Mouse (Mus musculus): ENCODE data around the gene Sos1.

The Sos1 gene

DNA sequence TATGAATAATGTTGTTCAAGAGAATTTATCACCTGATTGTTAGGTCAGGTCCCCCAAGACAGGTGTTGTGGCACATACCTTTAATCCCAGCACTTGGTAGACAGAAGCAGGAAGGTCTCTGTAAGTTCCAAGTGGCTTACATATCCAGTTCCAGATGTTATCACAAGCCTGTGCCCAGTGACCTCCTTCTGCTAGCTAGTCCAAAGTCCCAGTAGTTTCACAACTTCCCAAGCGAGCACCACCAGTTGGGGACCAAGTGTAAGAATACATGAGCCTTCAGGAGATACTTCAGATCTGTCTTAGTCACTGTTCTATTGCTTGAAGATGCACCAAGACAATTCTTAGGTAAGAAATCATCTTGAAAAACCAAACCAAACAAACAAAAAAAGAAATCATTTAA lies 13.6 kb upstream of the Sos1 start:
- DNase-seq (ENCODE audit: low spot score in 2 of 2), result no peak

DNA sequence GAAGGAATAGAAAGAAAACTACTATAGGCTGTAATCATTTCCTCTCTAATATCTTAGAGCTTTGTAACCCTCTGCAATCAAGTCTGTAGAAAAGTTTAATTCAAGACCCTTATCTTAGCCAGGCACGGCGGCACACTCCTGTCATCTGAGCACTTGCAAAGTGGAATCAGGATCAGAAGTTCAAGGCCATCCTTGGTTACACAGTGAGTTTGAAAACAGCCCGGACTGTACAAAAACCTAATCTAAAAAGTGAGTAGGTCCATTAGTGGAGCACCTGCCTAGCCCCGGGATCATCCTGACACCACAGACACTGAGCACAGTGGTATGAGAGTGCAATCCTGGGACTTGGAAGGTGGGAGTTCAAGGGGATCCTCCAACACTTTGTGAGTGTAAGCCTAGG lies 12.6 kb upstream of the Sos1 start:
- DNase-seq (ENCODE audit: low spot score in 2 of 2), result no peak

DNA sequence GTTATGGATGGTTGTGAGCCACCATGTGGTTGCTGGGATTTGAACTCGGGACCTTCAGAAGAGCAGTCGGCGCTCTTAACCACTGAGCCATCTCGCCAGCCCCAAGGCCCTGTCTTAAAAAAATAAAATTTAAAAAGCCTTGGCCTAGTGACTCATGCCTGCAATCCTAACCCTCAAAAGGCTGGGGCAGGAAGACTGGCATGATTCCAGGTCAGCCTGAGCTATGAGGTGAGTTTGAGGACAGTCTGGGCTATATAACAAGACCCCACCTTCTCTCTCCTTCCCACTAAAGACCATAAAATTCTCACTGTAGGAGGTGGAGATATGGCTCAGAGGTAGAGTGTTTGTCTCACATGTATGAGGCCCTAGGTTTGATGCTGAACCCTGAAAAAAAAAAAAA lies 12.0 kb upstream of the Sos1 start:
- DNase-seq (ENCODE audit: low spot score in 2 of 2), result no peak

DNA sequence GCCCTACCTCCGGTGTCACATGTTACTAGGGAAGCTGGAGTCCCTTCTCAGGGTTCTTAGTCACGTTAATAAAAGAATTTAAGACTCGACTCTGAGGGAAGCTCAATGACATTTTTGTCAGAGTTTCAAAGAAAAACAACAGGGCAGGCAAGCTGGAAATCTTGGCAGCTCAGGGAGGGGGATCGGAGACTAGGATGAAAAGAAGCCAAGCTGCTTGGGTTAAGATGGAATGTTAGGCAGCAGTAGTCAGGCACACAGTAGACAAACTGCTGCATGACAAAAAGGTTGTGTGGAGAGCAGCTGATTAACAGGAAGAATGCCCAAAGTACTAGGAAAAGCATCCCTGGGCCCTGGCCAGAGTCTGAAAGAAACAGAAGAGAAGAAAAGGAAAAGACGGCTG lies 9.9 kb upstream of the Sos1 start:
- no peak for DNase-seq (ENCODE audit: low spot score in 2 of 2)

DNA sequence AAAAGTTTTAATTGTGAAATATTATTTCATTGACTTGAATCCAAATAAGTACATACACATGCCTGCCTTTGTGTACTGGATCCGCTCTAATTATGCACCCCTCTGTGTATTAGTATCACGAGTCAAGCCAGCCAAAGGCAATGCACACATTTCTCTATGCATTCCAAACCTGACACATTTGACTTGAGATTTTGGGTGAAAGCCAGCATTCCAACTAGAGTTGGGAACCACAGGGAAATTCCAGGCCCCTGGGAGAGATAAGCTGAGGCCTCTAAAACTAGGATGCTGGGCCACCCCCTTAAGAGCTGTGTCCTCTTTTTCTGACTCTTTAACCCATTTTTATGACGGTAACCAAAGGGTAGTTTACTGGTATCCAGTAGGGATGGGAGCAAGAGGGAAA lies 8.7 kb upstream of the Sos1 start:
- no peak for DNase-seq (ENCODE audit: low spot score in 2 of 2)

DNA sequence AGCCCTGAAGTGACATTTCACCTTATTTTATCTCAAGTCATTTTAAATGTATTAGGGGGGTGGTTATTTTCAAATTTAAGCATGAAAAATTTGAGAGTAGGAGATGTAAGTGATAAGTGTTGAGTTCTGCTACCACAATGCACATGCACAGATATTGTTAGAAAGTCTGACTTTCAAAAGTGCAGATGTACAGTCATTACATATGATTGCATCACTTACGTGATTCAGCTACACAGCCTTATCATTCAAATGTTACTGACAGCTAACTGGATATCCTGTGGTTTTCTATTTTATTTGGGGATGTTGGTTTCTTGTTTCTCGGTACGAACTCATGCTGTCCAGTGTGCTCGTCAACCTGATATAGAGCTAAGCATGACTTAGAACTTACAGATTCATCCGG lies 4.9 kb upstream of the Sos1 start:
- DNase-seq (ENCODE audit: low spot score in 2 of 2), result no peak

DNA sequence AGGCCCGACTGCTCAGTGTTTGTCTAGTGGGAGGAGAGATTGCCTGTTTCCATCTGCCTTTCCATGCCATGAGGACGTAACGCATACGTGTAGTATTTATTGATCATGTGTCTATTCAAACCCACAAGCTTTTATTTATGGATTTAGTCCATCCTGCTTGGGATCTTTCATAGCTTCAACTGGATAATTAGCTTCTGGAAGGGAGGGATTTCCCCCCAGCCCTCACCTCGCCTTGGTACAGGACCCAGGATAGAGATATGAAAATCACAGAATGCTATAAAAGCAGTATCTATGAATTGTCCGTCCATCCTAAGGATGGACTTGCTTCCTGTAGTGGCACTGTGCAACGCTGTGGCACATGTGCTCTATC lies 587 bp upstream of the Sos1 start:
- DNase-seq (ENCODE audit: low spot score in 2 of 2), result no peak

DNA sequence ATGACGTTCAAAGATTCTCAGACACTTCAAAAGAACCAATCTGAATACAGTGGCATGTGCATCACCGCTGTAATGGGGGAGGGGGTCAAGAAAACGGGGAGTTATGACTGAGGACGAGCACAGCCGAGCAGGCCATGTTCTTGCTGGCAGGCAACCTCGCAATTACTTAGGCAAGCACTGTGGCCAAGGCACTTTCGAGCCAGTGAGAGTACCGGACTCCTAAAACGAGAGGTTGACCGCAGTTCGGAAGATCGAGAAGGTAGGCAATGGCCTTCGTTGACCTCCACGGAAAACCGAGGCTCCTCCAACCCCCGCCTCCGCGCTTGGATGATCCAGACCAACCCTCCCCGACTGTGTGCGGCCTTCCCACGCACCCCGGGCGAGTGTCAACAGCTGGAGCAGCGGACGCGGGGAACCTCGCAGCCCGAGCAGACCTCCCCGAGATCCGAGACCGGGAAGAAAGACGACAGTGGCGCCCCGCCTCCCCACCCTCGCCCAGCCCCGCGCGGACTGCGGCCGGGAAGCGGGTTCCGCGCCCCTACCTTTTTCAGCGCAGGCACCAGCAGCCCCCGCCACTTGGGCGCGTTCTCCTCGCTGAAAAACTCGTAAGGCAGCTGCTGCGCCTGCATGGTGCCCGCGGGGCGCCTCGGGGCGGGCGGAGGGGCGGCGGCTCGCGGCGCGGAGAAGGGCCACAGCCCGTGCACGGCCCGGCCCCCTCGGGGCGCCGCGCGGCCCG lies 790 bp downstream of the Sos1 start:
- DNase-seq (ENCODE audit: low spot score in 2 of 2), result peak; percentile 40 to 73

DNA sequence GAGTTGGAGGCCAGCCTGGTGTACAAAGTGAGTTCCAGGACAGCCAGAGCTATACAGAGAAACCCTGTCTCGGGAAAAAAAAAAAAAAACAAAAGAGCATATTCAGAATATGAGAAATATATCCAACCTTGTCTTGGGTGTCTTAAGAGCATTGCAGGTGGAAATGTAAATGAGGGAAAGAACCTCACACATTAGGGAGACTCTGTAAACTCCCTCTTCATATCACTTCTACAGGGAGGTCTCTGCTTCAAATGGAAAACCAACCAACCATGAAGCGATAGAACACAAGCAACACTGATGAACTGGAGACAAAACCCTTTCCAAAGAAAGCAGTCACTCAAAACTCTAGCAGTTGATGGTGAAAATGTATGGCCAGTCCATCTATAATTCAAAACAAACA lies 2.6 kb downstream of the Sos1 start:
- DNase-seq (ENCODE audit: low spot score in 2 of 2), result no peak

DNA sequence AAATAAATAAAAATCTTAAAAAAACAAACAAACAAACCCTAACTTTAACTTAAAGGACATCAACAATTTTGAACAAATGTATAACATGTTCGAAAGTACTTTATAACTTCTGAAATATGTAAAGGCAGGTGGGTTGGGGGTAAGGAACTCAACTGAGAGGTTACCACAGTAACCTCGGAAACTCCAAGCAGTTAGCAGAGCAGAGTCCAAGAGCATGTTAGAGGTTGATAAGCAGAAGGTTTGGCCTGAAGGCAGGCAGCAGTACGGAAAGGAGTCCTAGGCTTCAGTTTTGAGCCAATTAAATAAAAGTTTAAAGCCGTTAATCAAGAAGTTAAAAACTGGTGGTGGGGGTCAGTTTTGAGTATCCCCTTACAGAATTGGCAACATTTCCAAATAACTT lies 3.8 kb downstream of the Sos1 start:
- no peak for DNase-seq (ENCODE audit: low spot score in 2 of 2)

DNA sequence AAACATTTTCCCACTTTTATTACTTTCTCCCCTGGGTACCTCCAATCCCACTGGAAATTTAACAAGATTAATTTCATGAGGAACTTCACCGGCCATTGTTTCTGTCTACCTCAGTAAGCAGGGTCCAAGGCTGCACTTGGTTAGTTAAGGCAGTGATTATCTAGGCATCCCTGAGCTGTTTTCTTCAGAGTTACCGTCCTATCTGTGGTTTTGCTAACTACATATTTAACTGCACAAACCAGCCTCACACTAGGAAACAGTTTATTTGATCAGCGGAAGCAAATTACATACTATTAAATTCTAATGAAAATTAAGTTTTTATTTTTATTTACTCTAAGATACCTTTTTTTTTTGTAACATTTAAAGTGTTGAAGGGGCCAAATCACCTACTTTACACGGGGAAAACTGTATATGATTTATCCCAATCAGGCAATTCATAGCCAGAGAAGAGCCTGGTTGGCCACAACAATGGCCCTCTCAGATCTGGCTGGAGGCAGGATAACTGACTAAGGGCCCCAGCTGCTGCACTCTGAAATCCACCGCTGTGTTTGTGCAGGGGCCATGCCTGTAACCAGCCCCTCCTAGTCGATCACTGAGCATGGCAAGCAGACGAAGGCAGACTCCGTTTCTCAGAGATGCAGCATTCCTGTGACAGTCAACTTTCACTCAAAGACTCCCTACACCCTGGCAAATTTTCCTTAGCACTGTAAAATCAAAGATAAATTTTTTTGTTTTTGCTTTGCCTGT lies 9.0 kb downstream of the Sos1 start:
- no peak for DNase-seq (ENCODE audit: low spot score in 2 of 2)

DNA sequence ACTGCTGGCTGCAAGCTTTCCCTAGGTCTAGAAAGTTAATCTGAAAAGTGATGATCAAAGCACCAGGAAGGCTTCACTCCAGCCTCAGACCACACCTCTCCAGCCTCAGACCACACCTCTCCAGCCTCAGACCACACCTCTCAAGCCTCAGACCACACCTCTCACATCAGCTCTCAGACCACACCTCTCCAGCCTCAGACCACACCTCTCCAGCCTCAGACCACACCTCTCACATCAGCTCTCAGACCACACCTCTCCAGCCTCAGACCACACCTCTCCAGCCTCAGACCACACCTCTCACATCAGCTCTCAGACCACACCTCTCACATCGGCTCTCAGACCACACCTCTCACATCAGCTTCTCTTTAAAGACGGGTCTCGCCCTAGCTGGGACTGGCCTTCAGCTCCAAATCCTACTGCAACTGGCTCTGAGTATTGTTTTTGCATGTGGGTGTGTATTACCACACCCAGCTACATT lies 11.8 kb downstream of the Sos1 start:
- peak; percentile 16 to 17 for DNase-seq (ENCODE audit: low spot score in 2 of 2)

DNA sequence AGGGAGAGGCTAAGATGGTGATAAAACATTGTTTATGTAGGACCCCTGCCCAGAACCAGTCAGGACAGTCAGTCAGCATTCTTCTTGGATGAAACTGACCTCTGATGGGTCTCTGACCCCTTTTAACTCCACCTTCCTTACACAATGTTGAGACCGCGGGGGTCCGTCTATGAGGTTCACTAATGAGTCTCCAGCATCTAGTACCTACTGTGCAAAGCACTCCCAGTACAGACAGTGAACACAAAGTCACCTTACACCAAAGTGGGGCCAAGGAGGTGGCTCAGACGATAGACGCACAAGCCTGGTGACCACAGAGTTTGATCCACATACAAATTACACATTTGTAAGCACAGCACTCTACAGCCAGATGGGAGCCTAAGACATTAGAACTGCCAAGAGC lies 20.0 kb downstream of the Sos1 start:
- DNase-seq (ENCODE audit: low spot score in 2 of 2), result no peak

DNA sequence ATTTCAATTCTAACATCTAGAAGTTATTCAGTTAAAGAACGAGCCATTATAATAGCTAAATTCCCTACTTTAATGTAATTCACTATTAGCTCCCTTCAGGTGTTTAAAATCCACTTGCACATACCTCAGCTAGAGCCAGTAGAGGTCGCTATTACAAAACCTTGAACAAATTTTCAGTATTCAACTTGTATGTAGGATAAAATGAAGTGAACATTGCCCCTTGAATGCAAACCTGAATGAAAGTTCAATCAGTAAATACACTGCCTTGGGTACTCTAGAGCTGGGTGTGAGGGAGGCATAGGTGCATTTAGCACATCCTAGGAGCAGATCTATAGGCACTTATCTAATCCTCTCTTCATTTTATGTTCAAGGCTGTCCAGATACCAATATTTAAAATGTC lies 24.6 kb downstream of the Sos1 start:
- DNase-seq (ENCODE audit: low spot score in 2 of 2), result no peak

DNA sequence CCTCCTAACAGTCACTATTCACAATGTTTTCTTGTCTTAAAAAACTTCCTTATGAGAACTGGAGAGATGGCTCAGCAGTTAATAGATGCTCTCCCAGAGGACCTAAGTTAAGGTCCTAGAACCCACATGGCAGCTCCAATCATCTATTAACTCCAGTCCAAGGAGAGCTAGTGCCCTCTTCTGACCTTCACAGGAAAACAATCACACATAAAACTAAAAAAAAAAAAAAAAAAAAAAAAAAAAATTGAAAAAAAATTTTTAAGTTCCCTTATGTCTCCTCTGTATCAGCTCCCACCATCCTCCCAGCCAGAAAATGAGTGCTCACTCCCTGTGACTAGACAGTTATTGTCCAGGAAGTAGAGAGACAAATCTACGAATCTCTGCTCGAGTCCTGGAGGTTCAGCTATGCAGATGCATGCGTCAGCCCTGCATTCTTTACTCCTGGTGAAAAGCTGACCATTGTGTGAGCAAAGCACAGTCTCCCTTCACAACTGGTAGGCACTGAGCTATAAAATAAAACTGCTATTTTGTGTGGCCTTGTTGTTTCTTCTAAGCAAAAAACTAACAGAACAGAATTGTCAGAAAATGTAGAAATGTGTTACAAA lies 29.7 kb downstream of the Sos1 start:
- DNase-seq (ENCODE audit: low spot score in 2 of 2), result no peak

DNA sequence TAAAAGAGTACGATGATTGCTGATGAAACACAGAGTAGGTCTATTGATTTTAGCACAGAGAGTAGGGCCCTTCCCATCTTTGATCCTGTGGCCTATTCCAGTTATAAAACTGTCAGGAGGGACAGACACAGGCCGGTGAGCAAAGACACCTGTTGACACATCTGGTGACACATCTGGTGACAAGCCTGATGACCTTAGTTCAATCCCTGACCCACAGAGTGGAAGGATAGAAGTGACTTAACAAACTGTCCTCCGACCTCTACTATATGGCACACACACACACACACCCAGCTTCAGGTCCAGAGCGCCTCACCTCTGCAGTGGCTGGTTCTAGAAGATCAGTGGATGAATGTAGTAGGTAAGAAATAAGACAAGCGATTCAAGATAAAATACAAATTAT lies 33.8 kb downstream of the Sos1 start:
- DNase-seq (ENCODE audit: low spot score in 2 of 2), result no peak

DNA sequence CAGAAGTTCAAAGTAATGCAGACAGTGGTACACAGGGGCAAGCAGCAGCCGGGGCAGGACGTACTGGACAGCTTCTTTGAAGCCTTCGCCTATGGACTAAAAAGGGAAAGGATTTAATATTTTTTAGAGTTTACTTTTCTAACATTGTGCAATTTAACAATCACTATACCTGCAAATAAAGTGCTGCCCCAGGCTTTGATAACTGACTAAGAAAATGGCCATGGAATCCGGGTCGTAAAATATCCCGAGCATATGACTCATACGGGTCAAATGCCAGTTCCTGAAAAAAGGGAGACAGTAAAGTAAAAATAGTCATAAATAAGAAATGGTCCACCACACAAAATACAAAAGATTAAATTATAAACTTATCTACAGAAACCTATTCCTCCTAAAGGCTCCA lies 34.8 kb downstream of the Sos1 start:
- DNase-seq (ENCODE audit: low spot score in 2 of 2), result no peak

DNA sequence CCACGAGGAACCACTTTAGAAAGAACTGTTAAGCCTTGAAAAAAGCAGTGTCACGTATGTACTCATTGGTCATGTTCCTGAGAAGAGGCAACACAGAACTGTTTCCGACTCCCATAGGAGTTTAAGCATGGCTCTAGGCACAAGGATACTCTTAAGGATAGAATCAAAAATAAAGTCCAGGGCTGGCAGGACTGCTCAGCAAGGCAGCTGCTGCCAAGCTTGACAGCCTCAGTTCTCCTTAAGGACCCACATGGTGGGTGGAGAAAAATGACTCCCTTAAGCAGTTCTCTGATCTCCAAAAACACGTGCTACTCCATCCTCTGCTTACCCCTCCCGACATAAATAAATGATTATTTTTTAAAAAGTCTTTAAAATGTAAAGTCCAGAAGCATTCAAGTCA lies 44.6 kb downstream of the Sos1 start:
- DNase-seq (ENCODE audit: low spot score in 2 of 2), result no peak

DNA sequence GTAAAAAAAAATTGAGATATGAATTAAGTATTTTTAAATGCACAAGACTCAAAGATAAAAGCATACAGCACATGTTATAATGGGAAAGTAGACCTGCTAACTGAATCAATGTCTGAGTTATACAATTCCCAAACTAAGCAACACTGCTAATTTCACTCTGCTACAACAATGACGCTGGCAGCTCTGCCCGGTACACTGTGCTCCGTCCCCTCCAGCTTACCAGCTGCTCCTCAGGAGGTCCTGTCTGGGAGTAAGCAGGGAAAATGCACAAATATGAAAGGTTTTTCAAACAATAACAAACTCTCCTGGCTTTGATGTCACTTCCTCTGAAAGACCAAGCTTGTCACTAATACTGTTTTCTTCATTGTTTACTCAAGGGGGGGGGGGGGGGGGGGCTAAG lies 45.8 kb downstream of the Sos1 start:
- no peak for DNase-seq (ENCODE audit: low spot score in 2 of 2)

DNA sequence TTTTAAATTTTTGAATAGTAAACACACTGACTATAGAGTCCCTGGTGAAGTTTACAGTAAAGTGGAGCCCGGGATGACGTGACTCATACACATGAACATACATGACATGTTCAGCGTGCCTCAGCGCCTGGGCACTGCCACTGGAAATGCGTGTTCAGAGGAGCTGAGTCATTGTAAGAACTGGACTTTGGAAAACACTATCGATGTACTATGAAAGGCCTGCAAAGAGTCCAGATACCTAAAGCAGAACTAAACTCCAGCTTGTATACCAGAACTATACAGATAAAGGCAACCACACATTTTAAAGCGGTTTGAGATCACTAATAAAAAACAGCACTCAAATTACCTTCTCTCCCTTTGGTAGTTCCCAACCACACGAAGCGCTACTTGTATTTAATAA lies 48.3 kb downstream of the Sos1 start:
- DNase-seq (ENCODE audit: low spot score in 2 of 2), result no peak

DNA sequence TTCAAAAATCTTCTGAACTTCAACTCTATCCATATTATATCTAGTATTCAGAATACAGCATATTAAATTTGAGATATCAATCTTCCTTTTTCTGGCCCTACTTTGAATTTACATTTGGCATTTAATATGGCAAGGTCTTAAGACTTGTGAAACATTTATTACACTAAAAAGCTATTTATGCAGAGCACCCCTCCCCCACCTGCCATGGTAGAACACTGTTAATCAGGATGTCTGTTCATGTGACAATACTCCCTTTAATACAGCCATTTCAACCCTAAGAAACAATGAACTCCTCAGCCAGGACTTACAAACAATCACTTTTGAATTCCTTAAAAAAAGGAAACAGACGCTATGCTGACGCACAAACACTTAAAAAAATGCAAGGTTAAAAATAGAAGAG lies 52.3 kb downstream of the Sos1 start:
- DNase-seq (ENCODE audit: low spot score in 2 of 2), result no peak

DNA sequence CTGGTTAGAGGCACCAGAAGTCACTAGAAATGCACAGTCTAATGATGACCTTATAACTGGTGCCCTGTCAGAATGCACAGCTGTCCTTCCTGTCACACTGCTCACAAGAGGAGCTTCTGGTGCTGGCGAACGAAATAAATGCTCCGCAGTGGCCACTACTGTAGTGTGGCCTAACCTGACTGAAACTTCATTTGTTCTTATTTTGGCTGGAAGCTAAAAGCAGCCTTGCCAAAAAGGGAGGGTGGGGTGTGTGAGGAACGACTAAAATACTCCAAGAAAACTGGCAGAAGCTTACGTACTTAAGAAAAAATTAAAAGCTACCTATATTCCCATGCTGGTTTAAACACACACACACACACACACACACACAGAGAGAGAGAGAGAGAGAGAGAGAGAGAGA lies 53.4 kb downstream of the Sos1 start:
- DNase-seq (ENCODE audit: low spot score in 2 of 2), result no peak

DNA sequence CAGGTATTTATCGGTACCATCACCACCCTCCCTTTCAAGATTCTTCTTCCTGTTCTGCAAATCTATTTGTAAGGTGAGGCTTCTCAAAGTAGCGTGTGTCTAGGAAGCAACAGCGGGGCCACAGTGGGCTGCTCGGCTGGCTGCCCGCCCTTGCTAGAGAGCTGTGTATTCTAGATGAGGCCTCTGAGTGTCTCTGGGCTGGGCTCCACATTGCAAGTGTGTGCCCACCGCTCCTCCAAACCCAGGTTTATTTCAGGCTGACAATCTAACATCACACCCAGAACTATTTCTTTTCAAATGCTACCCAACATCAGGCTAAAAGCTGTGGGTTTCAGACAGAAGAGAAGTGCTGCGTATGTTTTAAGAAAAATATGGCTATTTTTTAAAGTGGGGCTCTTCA lies 54.1 kb downstream of the Sos1 start:
- no peak for DNase-seq (ENCODE audit: low spot score in 2 of 2)

All from urinary bladder, adult 18-20 months (tissue).